Mouse (Mus musculus) cerebellum, adult 9-10 months (tissue): Measurements from ENCODE around the gene Lyz2.
"Not testable (repeated sequence)": the region's sequence is repeated elsewhere in the genome, so short reads cannot be mapped to it uniquely, and the experiment has no call there.

ENCODE experiments used
- DNase-seq: peaks from one replicate; pipeline ENCODE4 v3.0.0; 2022

The Lyz2 gene

GRCm38 (mm10) chr10:117282049-117282448, at the start of gene Lyz2:
TSS of gene Lyz2 (minus strand) at chr10:117282321.
- no peak for DNase-seq

DNA sequence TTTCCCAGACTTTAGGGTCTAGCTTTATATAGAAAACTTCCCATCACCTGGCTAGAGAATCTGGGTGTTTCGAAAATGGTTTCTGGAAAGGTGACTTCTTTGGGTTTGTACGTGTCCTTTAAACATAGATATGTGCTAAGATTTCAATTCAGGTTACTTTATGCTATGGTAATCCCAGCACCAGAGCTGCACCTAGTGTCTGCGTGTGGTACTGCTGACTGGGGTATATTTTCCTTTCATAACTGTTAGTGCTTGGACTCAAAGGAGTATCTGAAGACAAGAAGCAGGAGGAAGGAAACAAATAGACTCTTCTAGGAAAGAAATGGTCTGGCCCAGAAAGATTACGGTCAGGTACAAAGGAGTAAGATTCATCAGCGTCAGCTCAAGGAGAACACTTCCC, 48.4 kb upstream of the Lyz2 start:
- no peak for DNase-seq

GRCm38 (mm10) chr10:117323782-117324181, 41.7 kb upstream of the Lyz2 start:
- no peak for DNase-seq

GRCm38 (mm10) chr10:117322630-117323029, 40.5 kb upstream of the Lyz2 start:
- no peak for DNase-seq

GRCm38 (mm10) chr10:117320571-117320981, 38.5 kb upstream of the Lyz2 start:
- DNase-seq: no peak

DNA sequence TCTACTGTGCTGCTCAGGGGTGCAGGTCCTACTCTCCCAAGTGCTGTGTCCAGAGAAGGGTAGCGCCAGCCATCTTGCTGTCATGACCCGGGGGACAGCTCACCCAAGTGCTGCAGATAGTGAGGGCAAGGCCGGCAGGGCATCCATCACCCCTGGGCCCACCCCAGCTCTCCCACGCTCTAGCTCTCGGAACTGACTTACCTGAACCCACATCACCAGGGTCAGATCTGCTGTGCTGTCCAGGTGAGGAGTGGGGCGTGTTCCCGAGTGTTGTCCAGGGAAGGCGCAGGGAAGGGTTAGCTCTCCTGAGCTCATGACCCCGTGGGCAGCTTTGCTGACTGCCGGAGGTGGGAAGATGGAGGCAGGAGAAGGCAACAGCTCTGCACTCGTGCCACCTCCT, 34.3 kb upstream of the Lyz2 start:
- DNase-seq: no peak

DNA sequence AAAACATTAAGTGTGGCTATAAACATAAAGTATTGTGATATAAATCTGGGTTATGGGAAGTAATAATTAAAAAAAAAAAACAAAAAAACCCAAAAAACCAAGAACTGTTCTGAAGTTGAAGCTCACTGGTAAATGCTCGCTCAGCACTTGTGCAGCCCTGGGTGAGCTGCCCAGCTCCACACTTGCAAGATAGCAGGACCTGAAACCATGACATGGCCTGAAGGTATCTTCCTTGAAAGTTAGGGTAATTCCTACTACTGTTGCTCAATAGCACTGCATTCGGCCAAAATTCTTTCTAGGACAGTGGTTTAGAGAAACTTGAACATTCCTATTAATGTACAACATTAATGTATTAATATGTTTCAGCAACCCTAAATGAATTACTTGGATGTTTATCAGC, 31.0 kb upstream of the Lyz2 start:
- DNase-seq: no peak

DNA sequence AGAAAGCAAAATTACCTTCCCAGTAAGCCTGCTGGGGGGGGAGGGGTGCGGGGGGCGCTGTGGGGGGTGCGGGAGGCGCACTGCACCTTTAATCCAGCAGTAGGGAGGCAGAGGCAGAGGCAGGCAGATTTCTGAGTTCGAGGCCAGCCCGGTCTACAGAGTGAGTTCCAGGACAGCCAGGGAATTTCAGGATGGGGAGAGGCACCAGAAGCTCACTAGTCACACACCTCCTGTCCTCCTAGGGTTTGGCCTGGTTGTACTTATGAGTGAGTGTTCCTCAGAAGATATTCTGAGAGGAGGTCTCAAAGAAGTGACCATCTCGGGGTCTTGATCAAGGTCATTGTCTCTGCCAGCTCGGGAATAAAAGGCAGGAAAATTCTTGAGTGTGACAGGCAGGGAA, 30.0 kb upstream of the Lyz2 start:
- DNase-seq: no peak

DNA sequence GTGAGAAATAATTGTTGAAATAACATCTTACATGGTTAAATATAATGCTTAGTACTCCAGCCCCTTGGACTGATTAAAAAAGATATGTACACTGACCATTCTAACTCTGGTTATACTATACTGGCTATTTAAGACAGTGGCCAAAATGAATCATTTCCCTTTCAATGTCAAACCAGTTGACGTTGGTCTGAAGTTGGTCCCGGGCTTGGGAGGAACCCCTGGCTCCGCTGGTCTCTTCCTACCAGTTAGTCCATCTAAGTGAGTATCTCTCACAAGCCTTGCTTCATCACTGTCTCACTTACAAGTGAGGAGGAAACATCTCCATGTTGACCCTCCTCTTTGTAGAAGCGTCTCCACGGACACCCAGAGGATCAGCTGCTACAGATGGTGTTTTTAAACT, 22.2 kb upstream of the Lyz2 start:
- DNase-seq: no peak

DNA sequence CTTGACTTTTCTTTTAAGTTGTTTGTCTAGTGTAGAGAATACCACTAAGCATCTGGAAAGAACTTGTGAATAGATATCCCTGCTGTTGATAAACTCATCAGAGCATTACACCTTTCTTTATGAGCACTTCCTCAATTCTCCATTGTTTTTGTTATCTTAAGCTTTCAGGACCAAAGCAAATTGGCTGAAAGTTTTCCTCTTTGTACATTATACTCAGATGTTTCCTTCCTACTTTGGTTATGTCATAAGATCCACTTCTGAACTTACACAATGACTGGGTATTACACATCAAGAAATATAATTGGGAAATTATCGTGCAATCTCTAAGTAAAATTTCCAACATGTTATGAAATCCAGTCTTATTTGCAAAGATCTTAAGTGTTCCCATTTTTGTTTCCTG, 19.6 kb upstream of the Lyz2 start:
- no peak for DNase-seq

- DNase-seq: no peak
Observed at GRCm38 (mm10) chr10:117299901-117300520, 17.9 kb upstream of the Lyz2 start.

DNA sequence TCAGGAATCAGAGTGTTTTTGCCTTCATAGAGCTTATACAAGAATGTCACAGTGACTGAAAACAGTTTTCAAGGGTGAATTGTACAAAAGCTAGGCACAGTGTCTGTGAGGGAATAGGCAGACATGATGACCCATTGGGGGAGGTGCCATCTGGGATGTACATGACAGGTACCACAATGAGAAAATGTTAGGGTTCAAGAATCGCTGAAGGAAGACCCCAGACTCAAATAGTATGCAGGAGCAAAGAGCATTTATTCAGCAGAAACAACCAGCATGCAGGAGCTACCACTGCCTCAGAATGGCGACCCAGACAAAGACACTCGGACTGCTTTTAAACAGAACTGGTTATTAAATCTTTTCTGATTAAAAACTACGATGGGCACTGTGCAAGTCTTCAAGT, 17.0 kb upstream of the Lyz2 start:
- no peak for DNase-seq

- DNase-seq: no peak
Observed at GRCm38 (mm10) chr10:117298336-117298735, 16.2 kb upstream of the Lyz2 start.

DNA sequence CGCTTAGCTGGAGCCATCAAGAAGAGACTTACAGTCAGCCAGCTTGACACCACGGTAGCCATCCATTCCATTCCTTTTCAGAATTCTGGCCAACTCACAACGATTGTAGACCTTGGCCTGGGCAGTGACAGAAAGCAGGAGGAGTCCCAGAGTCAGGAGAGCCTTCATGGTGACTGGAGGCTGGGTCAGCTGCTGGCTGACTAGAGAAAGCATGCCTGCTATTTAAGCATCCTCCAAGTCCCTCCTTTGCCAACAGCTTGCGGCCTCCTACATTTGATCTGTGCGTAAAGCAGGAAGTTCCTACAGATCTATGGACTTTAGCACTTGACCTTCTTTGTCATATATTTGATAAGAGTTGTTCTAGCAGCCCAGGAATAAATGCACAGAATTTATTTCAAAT, 10.6 kb upstream of the Lyz2 start, which contains the start of gene Lyz1:
TSS of gene Lyz1 (minus strand) at position 198 of the 400 bp plus-strand sequence.
- no peak for DNase-seq

- DNase-seq: not testable (repeated sequence)
Observed at GRCm38 (mm10) chr10:117290936-117291335, 8.8 kb upstream of the Lyz2 start.

DNA sequence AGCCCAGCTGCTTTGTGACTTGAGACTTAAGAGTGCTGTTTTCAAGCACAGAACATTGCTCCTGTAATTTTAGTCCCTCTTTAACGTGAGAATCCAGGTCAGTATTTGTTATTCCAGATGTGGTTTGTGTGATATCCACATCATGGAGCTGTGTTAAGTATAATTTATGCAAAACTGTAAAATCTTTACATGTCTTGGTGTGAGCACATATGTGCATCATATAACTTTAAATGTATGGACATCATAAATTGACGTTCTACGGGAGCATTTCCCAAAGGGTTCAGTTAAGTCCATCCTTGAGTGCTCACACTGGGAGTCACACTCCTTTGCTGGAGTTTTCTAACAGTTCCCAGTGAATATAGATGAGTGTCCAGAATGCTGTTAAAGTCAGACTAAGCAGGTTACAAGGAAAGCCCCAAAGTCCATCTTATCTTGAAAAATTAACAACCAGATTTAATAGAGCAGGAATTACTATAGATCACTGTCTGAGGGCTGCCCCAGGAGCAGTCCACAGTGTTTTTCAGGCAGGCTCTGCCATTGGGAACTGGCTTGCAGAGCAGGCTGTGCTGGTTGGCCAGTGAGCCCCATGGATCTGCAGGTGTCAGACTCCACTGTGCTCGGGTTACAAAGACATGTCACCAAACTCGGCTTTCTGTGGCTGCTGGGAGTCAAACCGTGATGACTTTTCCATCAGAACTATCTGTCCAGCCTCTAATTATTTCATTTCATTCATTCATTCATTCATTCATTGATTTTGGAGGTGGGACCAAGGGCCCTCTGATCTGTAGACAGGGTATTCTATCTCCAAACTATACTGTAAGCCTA, 8.1 kb upstream of the Lyz2 start:
- no peak for DNase-seq

DNA sequence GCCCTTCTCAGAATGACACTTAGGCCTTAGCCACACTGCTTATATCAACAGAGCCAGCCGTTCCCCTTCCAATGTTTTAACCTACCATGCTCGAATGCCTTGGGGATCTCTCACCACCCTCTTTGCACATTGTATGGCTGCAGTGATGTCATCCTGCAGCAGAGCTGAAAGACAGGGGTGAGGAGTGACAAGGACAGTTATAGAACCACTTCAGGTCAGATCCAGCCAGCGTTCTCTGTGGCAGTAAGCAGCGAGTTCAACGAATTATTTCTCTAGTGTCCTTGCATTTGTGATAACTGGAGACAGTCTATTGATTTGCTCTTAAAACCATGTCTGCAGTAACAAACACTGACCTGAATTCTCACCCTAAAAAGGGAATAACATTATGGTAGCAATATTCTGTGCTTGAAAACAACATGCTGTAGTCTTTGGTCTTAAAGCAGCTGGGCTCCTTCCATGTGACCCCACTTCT, 6.9 kb upstream of the Lyz2 start:
- not testable (repeated sequence) for DNase-seq

DNA sequence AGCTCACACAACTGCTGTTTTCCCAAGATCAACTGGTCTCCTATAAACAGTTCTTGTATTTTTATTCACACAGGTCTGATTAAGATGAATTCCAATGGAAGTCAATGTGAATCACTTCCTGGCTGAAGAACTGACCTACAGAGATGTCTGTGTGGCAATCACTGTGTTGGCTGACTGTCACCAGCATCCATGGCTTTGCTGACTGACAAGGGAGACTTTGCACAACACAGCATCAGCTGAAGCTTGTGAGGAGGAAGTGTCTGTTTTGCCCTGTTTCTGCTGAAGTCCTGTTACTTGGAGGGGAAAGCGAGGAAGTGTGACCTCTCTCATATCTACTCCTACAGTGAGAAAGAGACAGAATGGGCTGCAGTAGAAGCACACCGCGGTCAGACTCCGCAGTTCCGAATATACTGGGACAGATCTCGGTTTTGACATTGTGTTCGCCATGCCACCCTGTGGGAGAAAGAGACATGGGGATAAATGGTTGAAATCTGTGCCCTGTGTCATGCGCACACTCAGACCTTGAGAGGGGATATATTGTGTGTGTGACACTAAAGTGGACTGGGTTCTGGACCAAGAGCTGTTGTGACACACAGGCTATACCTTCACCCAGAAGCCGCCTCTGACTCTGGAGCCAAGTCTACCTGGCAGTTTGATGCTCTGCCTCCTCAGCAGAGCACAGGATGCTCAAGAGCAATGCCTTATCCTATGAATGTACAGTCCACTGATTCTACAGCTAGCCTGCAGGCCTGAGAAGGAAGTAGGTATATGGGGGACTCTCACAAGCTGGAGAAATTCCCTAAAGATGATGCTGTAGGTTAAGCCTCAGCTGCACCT, 6.3 kb upstream of the Lyz2 start:
- no peak for DNase-seq

DNA sequence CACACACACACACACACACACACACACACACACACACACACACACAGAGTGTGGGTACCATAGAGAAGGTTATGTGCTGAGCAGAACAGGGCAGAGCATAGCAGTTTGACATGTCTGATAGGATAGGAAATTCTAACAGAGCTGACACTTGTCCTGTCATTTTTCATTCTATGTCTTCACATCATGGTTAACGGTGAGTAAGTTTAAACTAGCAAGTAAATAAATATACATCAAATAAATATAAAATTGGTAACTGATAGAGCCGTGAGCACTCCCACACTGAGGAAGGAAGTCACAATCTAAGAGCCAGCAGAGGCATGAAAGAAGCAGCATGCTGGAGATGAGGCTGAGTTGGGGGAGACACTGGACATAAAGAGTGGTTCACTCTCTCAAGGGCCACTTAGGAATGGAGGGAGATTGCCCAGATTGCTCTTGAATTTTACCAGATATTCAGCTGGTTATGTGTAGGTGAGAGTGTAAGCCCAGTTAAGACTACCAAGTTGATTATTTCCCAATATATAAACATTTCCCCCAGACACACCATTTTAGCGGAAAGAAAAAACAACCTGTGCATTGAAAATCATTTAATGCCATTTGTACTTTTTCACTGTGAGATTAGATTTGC, 5.2 kb upstream of the Lyz2 start:
- no peak for DNase-seq

DNA sequence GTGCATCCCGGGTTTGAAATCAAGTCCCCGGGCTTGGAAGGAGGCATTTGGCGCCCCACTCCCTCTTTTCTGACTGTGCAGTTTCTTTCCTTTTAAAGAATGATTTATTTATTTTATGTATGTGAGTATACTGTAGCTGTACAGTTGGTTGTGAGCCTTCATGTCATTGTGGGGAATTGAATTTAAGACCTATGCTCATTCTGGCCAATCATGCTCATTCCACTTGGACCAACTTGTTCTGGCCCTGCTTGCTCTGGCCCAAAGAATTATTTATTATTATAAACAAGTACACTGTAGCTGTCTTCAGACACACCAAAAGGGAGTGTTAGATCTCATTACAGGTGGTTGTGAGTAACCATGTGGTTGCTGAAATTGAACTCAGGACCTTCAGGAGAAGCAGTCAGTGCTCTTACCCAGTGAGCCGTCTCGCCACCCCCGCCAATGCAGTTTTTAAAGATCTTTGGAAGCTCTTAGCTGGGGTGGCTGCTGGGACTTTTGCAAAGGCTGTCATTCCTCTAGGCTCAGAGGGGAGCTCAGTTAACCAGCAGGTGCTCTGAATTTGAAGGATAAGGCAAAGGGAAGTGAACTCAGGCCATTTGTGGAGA, 4.3 kb upstream of the Lyz2 start:
- no peak for DNase-seq

DNA sequence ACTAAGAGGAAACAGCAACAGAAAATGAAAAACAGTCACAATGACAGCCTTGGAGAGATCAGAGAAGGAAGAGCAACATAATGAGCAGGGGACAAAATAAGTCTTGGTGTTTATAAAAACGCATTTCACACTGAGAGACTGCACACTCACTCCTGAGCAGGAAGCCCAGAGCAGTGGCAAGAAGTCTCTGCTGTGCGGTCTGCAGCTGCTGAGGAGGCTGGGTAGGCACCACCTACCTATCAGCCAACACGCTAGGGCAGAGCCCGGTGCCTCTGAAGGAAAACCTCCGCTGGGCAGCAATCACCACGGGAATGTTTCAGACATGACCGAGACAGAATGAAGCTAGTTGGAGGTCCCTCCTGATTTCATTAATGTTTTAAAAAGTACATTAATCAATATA, 3.5 kb upstream of the Lyz2 start:
- DNase-seq: not testable (repeated sequence)
